Mouse (Mus musculus) cerebellum, adult 2 months (tissue): ENCODE measurements at regions not wholly inside any gene's neighbourhood (a gene's known extent, or its start where the extent isn't known, plus 50 kb on each side); places are given as distances from the start of the nearest gene placed in this dataset.
A peak's percentile ranks its signal among the peaks of the same experiment; 100 is the strongest.

Experiments used
- DNase-seq, 2 experiments: peaks; one replicate each; pipeline ENCODE4 v3.0.0; 2021
- H3K27ac ChIP-seq: fragments of 200-500 bp; 2 replicates; pipeline ENCODE4 v1.5.1; 2012; ENCODE audit warnings: low read length, control low read depth, inconsistent platforms; ENCODE audit not compliant: insufficient read depth
- H3K27me3 ChIP-seq: fragments of 200-500 bp; 2 replicates; pipeline ENCODE4 v1.6.1; 2012; ENCODE audit warnings: inconsistent platforms, mild to moderate bottlenecking, low read length, moderate library complexity; ENCODE audit not compliant: control insufficient read depth, insufficient read depth
- H3K4me1 ChIP-seq: fragments of 200-500 bp; 2 replicates; pipeline ENCODE4 v1.6.1; 2011; ENCODE audit warnings: low read length; ENCODE audit not compliant: control insufficient read depth, insufficient read depth
- H3K4me3 ChIP-seq: fragments of 200-500 bp; replicated peaks from 2 replicates; pipeline ENCODE3; 2011; ENCODE audit warnings: mild to moderate bottlenecking, low read depth, low read length, control low read depth; ENCODE audit not compliant: insufficient read depth
- CTCF ChIP-seq: fragments of 200-500 bp; IDR thresholded peaks from 2 replicates; pipeline ENCODE4 v1.5.1; 2011; ENCODE audit warnings: low read depth, mild to moderate bottlenecking, control low read depth, low read length, moderate library complexity, borderline replicate concordance; ENCODE audit not compliant: insufficient read depth
- POLR2A ChIP-seq: fragments of 200-500 bp; IDR thresholded peaks from 2 replicates; pipeline ENCODE4 v1.6.1; 2011; ENCODE audit warnings: low read length, control low read depth, borderline replicate concordance; ENCODE audit not compliant: insufficient read depth
- WGBS: fragments of 180-500 bp; shearing (Covaris S2); methylation state at CpG from one replicate; pipeline ENCODE4 v1.1.7; 2018; 5-methylcytosine and 5-hydroxymethylcytosine counted together

DNA sequence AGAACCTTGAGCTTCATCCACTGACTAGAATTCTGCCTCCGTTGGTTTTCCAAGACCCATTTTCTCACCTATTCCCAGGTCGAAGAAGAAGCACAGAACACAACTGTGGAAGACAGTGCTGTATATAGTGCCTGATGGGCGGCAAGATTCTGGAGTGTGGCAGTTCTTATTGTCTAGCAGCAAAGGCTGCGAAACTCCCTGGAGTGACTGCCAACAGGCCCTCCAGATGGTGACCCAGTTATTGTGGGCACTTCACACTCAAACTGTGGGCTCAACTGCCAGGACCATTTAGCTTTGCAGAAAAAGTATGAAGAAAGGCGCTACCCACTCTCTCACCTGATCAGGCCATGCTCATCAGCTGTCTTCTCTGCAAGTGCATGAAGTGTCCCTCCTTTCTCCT is 653.4 kb downstream of the Ets1 start:
- H3K4me1 ChIP-seq, result peaks cover 10% of the 10 kb centered on the region; the same call in 1 of the 2 replicates
- no peaks in the 10 kb centered on the region for H3K27me3 ChIP-seq
- no peak overlapping the region for H3K4me3 ChIP-seq
- TF ChIP-seq POLR2A (no peak), CTCF (no peak)
- WGBS, result 6% methylated on average over 5 of the region's 5 CpGs
- H3K27ac ChIP-seq, result peak overlapping the region; percentile 40; the same call in 1 of the 2 replicates
- DNase-seq, result peak; percentile 88 to 94

GRCm38 (mm10) chr9:33292116-33292515 is 656.1 kb downstream of the Ets1 start:
- no peaks in the 10 kb centered on the region for H3K27me3 ChIP-seq
- DNase-seq, result peak in 1 of 2 experiments; percentile 55
- H3K4me1 ChIP-seq, result peaks cover 10% of the 10 kb centered on the region; the same call in 1 of the 2 replicates
- no peak for TF ChIP-seq CTCF
- no peak for TF ChIP-seq POLR2A
- H3K4me3 ChIP-seq, result no peak overlapping the region
- H3K27ac ChIP-seq, result no peak overlapping the region

DNA sequence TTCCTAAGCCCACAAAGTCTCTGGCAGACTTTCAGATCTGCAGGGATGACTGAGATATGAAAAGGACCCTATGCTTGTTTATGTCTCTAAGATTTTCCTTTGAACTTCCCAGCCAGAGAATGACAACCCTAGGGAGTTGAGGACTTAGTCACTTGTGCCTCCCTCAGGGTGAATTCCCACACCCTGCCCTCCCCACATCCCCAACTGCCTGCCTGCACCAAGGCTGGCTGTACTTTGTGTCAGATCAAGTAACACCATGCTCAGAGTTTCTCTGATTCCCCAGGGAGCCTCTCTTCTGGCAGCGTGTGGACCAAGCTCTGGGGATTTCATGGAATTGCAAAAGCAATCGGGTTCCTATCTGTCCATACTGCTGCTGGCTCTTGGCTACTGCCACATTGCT is 659.9 kb downstream of the Ets1 start:
- no peak for DNase-seq
- 35% methylated on average over 2 of the region's 2 CpGs for WGBS

DNA sequence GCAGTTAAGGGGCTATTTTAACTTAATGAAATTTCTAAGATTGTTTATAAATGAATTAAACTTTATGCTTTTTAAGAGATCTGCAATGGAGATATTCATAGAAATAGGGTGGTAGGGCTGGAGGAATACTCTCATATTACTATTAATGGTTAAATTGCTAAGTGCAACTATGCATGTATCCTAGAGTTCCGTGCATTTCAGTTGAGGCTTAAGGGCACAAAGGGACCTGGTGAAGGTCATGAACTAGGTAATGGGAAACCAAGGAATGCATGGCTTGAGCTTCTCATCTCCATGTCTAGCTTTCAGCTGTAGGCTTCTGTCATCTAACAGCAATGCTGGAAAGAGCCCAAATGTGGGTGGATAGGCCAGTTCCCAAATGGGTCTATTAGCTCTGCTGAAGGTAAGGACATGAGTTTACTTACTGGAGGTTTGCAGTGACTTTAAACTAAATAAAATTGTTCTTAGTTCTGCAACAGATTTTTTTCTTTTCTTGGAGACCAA is 683.6 kb downstream of the Ets1 start:
- Histone ChIP-seq H3K4me1 (no peaks in the 10 kb centered on the region), H3K4me3 (no peak overlapping the region), H3K27me3 (no peaks in the 10 kb centered on the region), H3K27ac (no peak overlapping the region)
- no peak for DNase-seq
- TF ChIP-seq CTCF (no peak), POLR2A (no peak)
- 97% methylated on average over 1 of the region's 1 CpGs for WGBS

More for the DNA sequence above, 659.9 kb downstream of the Ets1 start:
- Histone ChIP-seq H3K4me1 (peaks cover 3% of the 10 kb centered on the region; the same call in 1 of the 2 replicates), H3K4me3 (no peak overlapping the region), H3K27me3 (no peaks in the 10 kb centered on the region), H3K27ac (no peak overlapping the region)
- TF ChIP-seq CTCF, result no peak
- no peak for TF ChIP-seq POLR2A

GRCm38 (mm10) chr9:33327722-33328121 is 691.7 kb downstream of the Ets1 start:
- Histone ChIP-seq H3K4me1 (no peaks in the 10 kb centered on the region), H3K27ac (no peak overlapping the region), H3K4me3 (no peak overlapping the region), H3K27me3 (no peaks in the 10 kb centered on the region)
- TF ChIP-seq POLR2A, result no peak
- 67% methylated on average over 2 of the region's 2 CpGs for WGBS
- DNase-seq, result peak in 1 of 2 experiments; percentile 2

- no peak for TF ChIP-seq CTCF
- TF ChIP-seq POLR2A, result no peak
- DNase-seq, result no peak
- no peak overlapping the region for H3K27ac ChIP-seq
- H3K4me3 ChIP-seq, result no peak overlapping the region
- no peaks in the 10 kb centered on the region for H3K27me3 ChIP-seq
- H3K4me1 ChIP-seq, result no peaks in the 10 kb centered on the region
Measured at GRCm38 (mm10) chr9:33350258-33350657, 714.2 kb downstream of the Ets1 start.

- WGBS, result 66% methylated on average over 2 of the region's 2 CpGs
Measured at GRCm38 (mm10) chr9:33356621-33357020, 720.6 kb downstream of the Ets1 start.

DNA sequence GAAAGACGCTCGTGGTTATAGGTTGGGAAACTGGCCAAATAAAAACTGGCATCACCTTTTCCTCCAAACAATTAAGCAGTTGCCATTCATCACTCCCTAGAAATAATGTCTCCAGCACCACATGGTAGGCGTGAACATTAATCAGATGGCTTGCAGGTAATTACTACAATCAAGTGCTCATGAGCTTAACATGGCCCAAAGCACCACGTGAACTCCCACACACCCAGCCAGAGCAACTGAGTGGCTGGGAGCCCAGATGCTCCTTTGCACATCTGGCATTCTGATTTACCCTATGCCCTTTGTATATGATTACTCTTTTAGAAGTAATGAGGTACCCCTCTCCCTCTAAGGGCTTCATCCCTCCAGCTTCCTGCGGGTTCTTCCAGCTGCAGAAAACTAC is 724.9 kb downstream of the Ets1 start:
- Histone ChIP-seq H3K4me3 (no peak overlapping the region), H3K27ac (no peak overlapping the region), H3K4me1 (no peaks in the 10 kb centered on the region), H3K27me3 (no peaks in the 10 kb centered on the region)
- 70% methylated on average over 5 of the region's 5 CpGs for WGBS
- DNase-seq, result no peak
- no peak for TF ChIP-seq POLR2A
- TF ChIP-seq CTCF, result no peak

More at GRCm38 (mm10) chr9:33356621-33357020, 720.6 kb downstream of the Ets1 start:
- no peaks in the 10 kb centered on the region for H3K4me1 ChIP-seq
- no peak overlapping the region for H3K4me3 ChIP-seq
- peak in 1 of 2 experiments; percentile 1 for DNase-seq
- no peak overlapping the region for H3K27ac ChIP-seq
- H3K27me3 ChIP-seq, result no peaks in the 10 kb centered on the region
- TF ChIP-seq CTCF (no peak), POLR2A (no peak)

DNA sequence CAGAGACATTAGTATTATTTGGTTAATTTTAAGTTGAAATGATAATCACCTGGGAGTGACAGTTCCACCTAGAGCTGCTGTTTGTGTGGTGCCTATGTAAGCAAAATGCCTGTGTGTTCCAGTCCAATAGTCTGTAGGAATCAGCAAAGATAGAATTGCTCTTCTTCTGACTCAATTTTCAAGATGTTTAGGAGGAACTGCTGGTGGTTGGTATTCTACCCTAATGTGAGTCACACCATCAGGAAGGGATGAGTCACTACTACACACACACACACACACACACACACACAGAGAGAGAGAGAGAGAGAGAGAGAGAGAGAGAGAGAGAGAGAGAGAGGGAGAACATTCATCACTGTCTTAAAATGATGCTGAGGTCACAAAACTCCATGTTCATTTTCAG is 753.1 kb downstream of the Ets1 start:
- TF ChIP-seq CTCF (no peak), POLR2A (no peak)
- no peaks in the 10 kb centered on the region for H3K27me3 ChIP-seq
- no peak for DNase-seq

More for the DNA sequence above, 753.1 kb downstream of the Ets1 start:
- Histone ChIP-seq H3K27ac (no peak overlapping the region), H3K4me3 (no peak overlapping the region), H3K4me1 (no peaks in the 10 kb centered on the region)
